Mouse (Mus musculus) macrophage (primary cell): Measurements from ENCODE around the gene Ppm1k. TPM values are rescaled to one million over a fixed set of nuclear protein-coding genes. Genes with fewer than 3 reads are reported as not detected.
"Not testable (repeated sequence)": the region's sequence is repeated elsewhere in the genome, so short reads cannot be mapped to it uniquely, and the experiment has no call there.

Source experiments
- H3K27ac ChIP-seq: fragments of 350-480 bp; formaldehyde crosslinking; 2 replicates; pipeline ENCODE4 v1.9.0; 2021
- H3K36me3 ChIP-seq: fragments of 350-480 bp; formaldehyde crosslinking; 2 replicates; pipeline ENCODE4 v1.9.0; 2021; ENCODE audit errors: inconsistent target
- H3K4me3 ChIP-seq: fragments of 350-480 bp; formaldehyde crosslinking; 2 replicates; pipeline ENCODE4 v1.9.0; 2021; ENCODE audit errors: inconsistent target
- H3K79me2 ChIP-seq: fragments of 350-480 bp; formaldehyde crosslinking; 2 replicates; pipeline ENCODE4 v1.9.0; 2021; ENCODE audit errors: inconsistent target
- WGBS: methylation state at CpG from one replicate; pipeline ENCODE4 v1.1.7; 2026; ENCODE audit warnings: inconsistent platforms; ENCODE audit not compliant: missing documents; 5-methylcytosine and 5-hydroxymethylcytosine counted together
- polyA plus RNA-seq: library from polyadenylated mRNA; stranded (reverse); fragments of 250-400 nt; gene quantifications from 3 replicates; pipeline ENCODE4 v1.2.4, GENCODE M21; 2018; ENCODE audit warnings: inconsistent platforms

The Ppm1k gene
- polyA plus RNA-seq, 1 experiment from 2014 or later, result 5.5 TPM

DNA sequence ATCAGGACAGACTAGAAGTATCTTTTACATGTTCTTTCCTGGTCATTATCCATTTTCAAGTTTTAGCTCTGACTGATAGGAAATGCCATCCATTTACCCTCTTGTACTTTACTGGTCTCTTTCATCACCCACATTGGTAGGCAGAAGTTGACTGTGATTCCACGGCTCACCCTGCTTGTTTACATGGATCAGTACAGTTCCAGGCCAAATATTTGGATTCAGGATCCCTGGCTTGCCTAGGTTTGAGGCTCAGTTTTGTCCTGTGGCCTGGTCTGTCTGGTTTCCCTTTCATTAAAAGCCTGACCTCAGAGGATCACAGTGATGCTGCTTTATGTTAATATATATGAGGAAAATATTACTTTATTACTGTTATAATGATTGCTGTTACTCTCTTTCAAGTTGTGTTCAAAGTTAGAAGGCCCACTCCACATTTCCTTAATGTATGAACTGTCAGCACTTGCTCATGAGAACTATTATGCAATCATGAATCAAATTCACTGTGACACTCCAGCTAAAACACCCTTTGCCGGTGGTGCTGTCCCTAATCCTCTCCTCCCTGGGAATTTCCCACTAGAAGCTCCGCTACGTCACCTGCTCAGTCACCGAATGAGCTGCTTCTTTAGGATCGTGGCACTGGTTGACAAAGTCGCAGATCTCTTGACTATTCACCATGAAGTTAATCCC lies 21.8 kb downstream of the Ppm1k start:
- H3K36me3 ChIP-seq, result peaks cover 43% of the 10 kb centered on the region
- 94% methylated on average over 7 of the region's 7 CpGs for WGBS
- no peak overlapping the region for H3K4me3 ChIP-seq
- no peaks in the 10 kb centered on the region for H3K79me2 ChIP-seq
- H3K27ac ChIP-seq, result no peak overlapping the region

DNA sequence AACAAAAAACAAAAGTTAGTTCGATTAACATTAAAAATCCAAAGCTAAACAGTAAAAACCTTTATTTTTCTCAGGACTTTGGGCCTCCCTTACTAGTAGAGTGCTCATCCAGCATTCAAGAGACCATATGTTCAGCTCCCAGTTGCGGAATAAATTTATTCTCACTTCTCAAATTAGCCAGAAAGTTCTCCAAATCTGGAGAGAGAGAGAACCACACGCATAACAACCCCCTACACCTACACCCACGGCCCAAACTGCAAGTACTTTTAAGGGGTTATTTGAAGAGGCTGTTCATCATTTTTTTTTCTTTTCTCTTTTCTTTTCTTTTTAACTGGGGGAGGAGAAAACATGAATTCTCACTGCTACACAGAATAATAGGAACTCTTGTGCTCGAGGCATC lies 23.4 kb downstream of the Ppm1k start:
- Histone ChIP-seq H3K27ac (no peak overlapping the region), H3K79me2 (no peaks in the 10 kb centered on the region), H3K4me3 (no peak overlapping the region), H3K36me3 (peaks cover 43% of the 10 kb centered on the region)
- 77% methylated on average over 5 of the region's 5 CpGs for WGBS

DNA sequence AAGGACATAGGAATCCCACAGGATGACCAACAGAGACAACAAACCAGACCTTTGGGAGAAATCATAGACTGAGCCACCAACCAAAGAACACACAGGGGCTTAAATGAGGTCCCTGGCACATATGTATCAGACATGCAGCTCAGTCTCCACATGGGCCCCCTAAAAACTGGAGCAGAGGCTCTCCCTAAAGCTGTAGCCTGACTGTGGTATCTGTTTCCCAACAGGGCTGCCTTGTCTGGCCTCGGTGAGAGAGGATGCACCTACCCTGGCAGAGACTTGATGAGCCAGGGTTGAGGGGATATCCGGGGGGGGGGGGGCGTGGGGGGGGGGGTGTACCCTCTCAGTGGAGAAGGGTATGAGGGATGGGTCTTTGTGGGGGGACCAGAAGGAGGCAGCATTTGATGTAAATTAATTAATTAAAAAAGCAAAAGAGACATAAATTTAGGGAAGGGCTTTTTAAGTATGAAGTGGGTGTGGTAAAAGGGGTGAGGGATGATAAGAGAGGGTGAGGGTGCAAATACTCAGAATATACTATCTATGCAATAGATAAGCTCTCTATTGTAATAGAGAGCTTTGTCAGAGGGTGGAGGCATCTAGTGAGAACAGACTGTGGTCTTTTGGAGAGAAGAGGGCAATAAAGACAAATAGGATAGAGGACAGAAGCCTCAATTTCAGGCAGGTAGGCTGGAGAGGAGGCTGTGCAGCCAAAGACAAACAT lies 31.4 kb downstream of the Ppm1k start:
- Histone ChIP-seq H3K27ac (no peak overlapping the region), H3K79me2 (no peaks in the 10 kb centered on the region), H3K36me3 (peaks cover 1% of the 10 kb centered on the region; the same call in 1 of the 2 replicates), H3K4me3 (no peak overlapping the region)
- WGBS, result 71% methylated on average over 1 of the region's 3 CpGs

DNA sequence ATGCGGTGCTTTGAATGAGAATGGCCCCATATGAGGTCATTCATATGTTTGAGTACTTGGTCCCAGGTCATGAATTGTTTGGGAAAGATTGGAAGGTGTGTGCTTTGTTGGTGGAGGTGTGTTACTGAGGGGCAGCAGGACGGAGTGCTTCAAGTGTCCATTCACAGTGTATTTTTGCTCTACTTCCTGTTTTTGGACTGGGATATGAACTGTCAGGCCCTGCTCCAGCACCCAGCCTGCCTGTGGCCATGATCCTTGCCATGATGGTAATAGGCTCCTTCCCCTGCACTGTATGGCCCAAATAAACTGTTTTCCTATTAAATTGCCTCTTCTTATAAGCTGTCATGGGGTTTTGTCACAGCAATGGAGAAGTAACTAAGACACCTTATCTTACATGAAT lies 36.1 kb downstream of the Ppm1k start:
- Histone ChIP-seq H3K79me2 (no peaks in the 10 kb centered on the region), H3K36me3 (no peaks in the 10 kb centered on the region), H3K4me3 (no peak overlapping the region), H3K27ac (no peak overlapping the region)
- 83% methylated on average over 2 of the region's 2 CpGs for WGBS

DNA sequence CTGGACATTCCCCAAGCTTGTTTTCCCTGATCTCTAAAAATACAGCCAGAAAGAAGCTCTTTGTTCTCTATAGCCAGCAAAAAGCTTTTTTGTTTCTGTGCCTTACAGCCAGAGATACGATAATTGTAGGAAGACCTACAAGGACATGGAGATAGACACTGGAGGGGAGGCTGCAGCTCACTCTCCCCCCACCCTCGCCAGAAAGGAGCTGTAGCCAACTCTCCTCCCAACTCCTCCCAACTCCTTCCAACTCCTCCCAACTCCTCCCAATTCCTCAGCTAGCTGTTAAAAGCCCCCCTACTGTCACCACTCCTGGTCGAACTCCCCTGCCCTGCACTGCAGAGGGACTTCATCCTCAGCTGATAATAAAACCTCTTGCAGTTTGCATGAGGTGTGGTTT lies 67.1 kb downstream of the Ppm1k start:
- H3K79me2 ChIP-seq, H3K4me3 ChIP-seq, H3K36me3 ChIP-seq, H3K27ac ChIP-seq: not testable (repeated sequence)
- 52% methylated on average over 3 of the region's 3 CpGs for WGBS

Other genes with a start within 250 kb of the Ppm1k start
- not detected in 3 replicates for gene Vmn1r16, start 206.0 kb downstream of the Ppm1k start, polyA plus RNA-seq
- not detected in 3 replicates for gene Vmn1r17, start 171.7 kb downstream of the Ppm1k start, polyA plus RNA-seq
- gene Vmn1r18, start 139.7 kb downstream of the Ppm1k start, polyA plus RNA-seq, result not detected in 3 replicates
- gene Vmn1r19, start 131.7 kb downstream of the Ppm1k start, polyA plus RNA-seq, result not detected in 3 replicates
- not detected in 3 replicates for gene Vmn1r20, start 106.5 kb downstream of the Ppm1k start, polyA plus RNA-seq
- gene Herc6, start 45.5 kb upstream of the Ppm1k start, polyA plus RNA-seq, result 21.4 to 62.2 TPM (median 23.5 TPM) in 3 replicates
- 4.9 to 6.6 TPM (median 6.6 TPM) in 3 replicates for gene Pyurf, start 156.6 kb upstream of the Ppm1k start, polyA plus RNA-seq
- gene Lancl2, start 167.1 kb upstream of the Ppm1k start, polyA plus RNA-seq, result 14.3 to 18.0 TPM (median 15.4 TPM) in 3 replicates